Mouse (Mus musculus): ENCODE results near the gene Npepps.

DNA sequence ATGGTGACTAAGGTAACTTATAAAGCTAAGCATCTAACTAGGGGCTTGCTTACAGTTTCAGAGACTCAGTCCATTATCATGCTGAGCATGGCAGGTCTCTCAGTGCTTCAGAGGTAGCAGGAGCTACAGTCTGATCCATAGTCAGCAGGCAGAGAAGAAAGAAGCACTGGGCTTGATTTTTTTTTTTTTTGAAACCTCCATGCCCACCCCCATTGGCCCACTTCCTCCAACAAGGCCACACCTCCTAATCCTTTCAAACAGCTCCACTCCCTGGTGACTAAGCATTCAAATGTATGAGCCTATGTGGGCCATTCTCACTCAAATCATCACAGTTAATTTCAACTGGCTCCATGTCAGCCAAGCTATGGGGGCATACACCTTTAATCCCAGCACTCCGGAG lies 12.3 kb upstream of the Npepps start:
- TF ChIP-seq CTCF (IDR thresholded peaks at IDR 0.05; ENCODE audit: borderline replicate concordance, insufficient read depth, low read depth, low read length) (no peak), POLR2A (IDR thresholded peaks at IDR 0.05; ENCODE audit: borderline replicate concordance, insufficient read depth, low read length) (no peak)

Data from cerebellum, adult 2 months (tissue).